Mouse (Mus musculus): ENCODE measurements around the gene Gm17783. TPM values are rescaled to one million over a fixed set of nuclear protein-coding genes. Genes with fewer than 3 reads are reported as not detected.
"Not testable (repeated sequence)": the region's sequence is repeated elsewhere in the genome, so short reads cannot be mapped to it uniquely, and the experiment has no call there.

The Gm17783 gene
- not detected in 2 replicates for polyA plus RNA-seq (2014; fragmentation: Nextera tagmentation; extraction: Ambion mirVana)

- no peaks in the 10 kb centered on the region for H3K36me3 ChIP-seq (ENCODE audit: control insufficient read depth, insufficient read depth, low read length)
- H3K27me3 ChIP-seq (ENCODE audit: control insufficient read depth, insufficient read depth, low read length) = no peaks in the 10 kb centered on the region
- ATAC-seq (ENCODE audit: low FRiP score) (no peak), DNase-seq (ENCODE audit: low spot score) (no peak)
- H3K4me1 ChIP-seq (replicated peaks; ENCODE audit: control insufficient read depth, insufficient read depth, low read length) = no peaks in the 10 kb centered on the region
- H3K9ac ChIP-seq (ENCODE audit: low read depth, low read length) = no peak within 1 kb of the TSS
- WGBS = 85% methylated on average over 4 of the region's 4 CpGs
- H3K4me2 ChIP-seq (replicated peaks; ENCODE audit: low read depth, low read length) = no peak within 1 kb of the TSS
- no peak within 1 kb of the TSS for H3K27ac ChIP-seq (ENCODE audit: low read depth, low read length)
- no peak within 1 kb of the TSS for H3K4me3 ChIP-seq (ENCODE audit: low read depth, low read length)
- H3K9me3 ChIP-seq (ENCODE audit: control insufficient read depth, low read length) = no peaks in the 10 kb centered on the region
Measured at GRCm38 (mm10) chr16:45531950-45532349, at the start of gene Gm17783. Gm17783 (minus strand) TSS chr16:45532050.

DNA sequence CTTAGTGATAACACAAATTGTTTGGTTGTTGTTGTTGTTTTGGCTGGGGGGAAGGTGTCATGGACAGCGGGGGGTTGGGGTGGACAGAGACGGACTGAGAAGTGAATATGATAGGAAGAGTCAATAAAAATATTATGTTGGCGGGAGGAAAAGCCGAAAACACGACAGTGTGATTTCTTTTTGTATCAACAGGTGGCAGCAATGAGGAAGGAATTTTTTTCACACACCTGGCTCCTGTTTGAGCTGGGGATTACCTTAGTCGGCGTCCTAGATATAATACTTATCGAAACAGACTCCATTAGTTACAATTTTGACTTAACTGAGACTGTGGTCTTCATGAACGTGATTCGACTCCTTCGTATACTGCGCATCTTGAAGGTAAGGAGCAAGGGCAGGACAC lies 48.0 kb upstream of the Gm17783 start:
- no peak overlapping the region for H3K27ac ChIP-seq (ENCODE audit: low read depth, low read length)
- H3K9me3 ChIP-seq (ENCODE audit: control insufficient read depth, low read length) = no peaks in the 10 kb centered on the region
- no peaks in the 10 kb centered on the region for H3K27me3 ChIP-seq (ENCODE audit: control insufficient read depth, insufficient read depth, low read length)
- H3K4me3 ChIP-seq (ENCODE audit: low read depth, low read length) = no peak overlapping the region
- DNase-seq (ENCODE audit: low spot score) = no peak
- no peak for ATAC-seq (ENCODE audit: low FRiP score)
- no peak overlapping the region for H3K9ac ChIP-seq (ENCODE audit: low read depth, low read length)
- no peak overlapping the region for H3K4me2 ChIP-seq (replicated peaks; ENCODE audit: low read depth, low read length)
- no peaks in the 10 kb centered on the region for H3K36me3 ChIP-seq (ENCODE audit: control insufficient read depth, insufficient read depth, low read length)
- WGBS = 61% methylated on average over 12 of the region's 12 CpGs
- H3K4me1 ChIP-seq (replicated peaks; ENCODE audit: control insufficient read depth, insufficient read depth, low read length) = no peaks in the 10 kb centered on the region

- no peaks in the 10 kb centered on the region for H3K27me3 ChIP-seq (ENCODE audit: control insufficient read depth, insufficient read depth, low read length)
- H3K36me3 ChIP-seq (ENCODE audit: control insufficient read depth, insufficient read depth, low read length) = no peaks in the 10 kb centered on the region
- H3K4me3 ChIP-seq (ENCODE audit: low read depth, low read length) = no peak overlapping the region
- H3K27ac ChIP-seq (ENCODE audit: low read depth, low read length) = no peak overlapping the region
- no peak overlapping the region for H3K4me2 ChIP-seq (replicated peaks; ENCODE audit: low read depth, low read length)
- H3K4me1 ChIP-seq (replicated peaks; ENCODE audit: control insufficient read depth, insufficient read depth, low read length) = no peaks in the 10 kb centered on the region
- 90% methylated on average over 3 of the region's 3 CpGs for WGBS
- no peaks in the 10 kb centered on the region for H3K9me3 ChIP-seq (ENCODE audit: control insufficient read depth, low read length)
- ATAC-seq (ENCODE audit: low FRiP score) = no peak
- no peak overlapping the region for H3K9ac ChIP-seq (ENCODE audit: low read depth, low read length)
- DNase-seq (ENCODE audit: low spot score) = no peak
Measured at GRCm38 (mm10) chr16:45572307-45572706, 40.5 kb upstream of the Gm17783 start.

DNA sequence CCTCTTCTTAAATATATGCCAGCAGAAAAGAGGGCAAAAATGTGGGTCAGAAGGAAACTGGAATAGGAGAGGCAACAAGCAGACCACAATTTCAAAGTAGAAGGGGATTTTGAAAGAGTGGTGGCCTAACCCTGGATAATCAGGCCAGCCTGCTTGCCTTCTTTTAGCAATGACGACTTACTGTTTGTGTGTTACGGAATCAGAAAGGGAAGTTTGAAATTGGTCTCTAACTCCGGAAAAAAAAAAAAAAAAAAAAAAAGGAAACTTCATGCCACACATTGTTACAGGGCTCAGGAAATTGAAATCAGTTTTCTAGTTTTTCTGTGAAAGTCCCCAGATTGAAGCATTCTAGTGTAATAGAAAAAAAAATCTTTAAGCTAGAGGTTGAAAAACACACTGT lies 29.9 kb upstream of the Gm17783 start:
- Histone ChIP-seq H3K4me2 (replicated peaks; ENCODE audit: low read depth, low read length) (no peak overlapping the region), H3K4me1 (replicated peaks; ENCODE audit: control insufficient read depth, insufficient read depth, low read length) (no peaks in the 10 kb centered on the region), H3K9me3 (ENCODE audit: control insufficient read depth, low read length) (no peaks in the 10 kb centered on the region), H3K36me3 (ENCODE audit: control insufficient read depth, insufficient read depth, low read length) (no peaks in the 10 kb centered on the region), H3K27ac (ENCODE audit: low read depth, low read length) (no peak overlapping the region), H3K4me3 (ENCODE audit: low read depth, low read length) (no peak overlapping the region), H3K9ac (ENCODE audit: low read depth, low read length) (no peak overlapping the region), H3K27me3 (ENCODE audit: control insufficient read depth, insufficient read depth, low read length) (no peaks in the 10 kb centered on the region)
- 72% methylated on average over 3 of the region's 3 CpGs for WGBS
- DNase-seq (ENCODE audit: low spot score) (no peak), ATAC-seq (ENCODE audit: low FRiP score) (no peak)

DNA sequence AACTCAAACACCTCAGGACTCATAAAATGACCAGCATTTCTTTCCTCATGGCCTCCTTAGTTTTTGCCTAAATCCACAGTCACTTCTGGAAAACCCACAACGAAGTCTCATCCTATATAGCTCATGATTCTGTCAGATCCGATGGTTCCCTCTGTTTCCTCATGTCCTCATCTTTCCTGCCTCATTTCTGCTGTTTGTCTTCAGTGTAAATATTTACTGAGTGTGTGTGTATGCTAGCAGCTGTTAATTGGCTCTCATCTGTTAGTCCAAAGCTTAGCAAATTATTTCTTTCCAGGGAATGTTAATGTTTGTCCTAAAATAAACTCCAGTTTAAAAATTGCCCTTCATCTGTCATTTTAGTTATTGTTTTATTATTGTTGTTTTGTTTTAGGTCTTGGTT lies 19.7 kb upstream of the Gm17783 start:
- DNase-seq (ENCODE audit: low spot score) = no peak
- H3K27me3 ChIP-seq (ENCODE audit: control insufficient read depth, insufficient read depth, low read length) = no peaks in the 10 kb centered on the region
- no peak for ATAC-seq (ENCODE audit: low FRiP score)
- no peaks in the 10 kb centered on the region for H3K36me3 ChIP-seq (ENCODE audit: control insufficient read depth, insufficient read depth, low read length)
- no peaks in the 10 kb centered on the region for H3K9me3 ChIP-seq (ENCODE audit: control insufficient read depth, low read length)
- H3K4me3 ChIP-seq (ENCODE audit: low read depth, low read length) = no peak overlapping the region
- H3K4me2 ChIP-seq (replicated peaks; ENCODE audit: low read depth, low read length) = no peak overlapping the region
- H3K27ac ChIP-seq (ENCODE audit: low read depth, low read length) = no peak overlapping the region
- H3K4me1 ChIP-seq (replicated peaks; ENCODE audit: control insufficient read depth, insufficient read depth, low read length) = no peaks in the 10 kb centered on the region
- WGBS = 89% methylated on average over 2 of the region's 2 CpGs
- H3K9ac ChIP-seq (ENCODE audit: low read depth, low read length) = no peak overlapping the region

- Histone ChIP-seq H3K27me3 (ENCODE audit: control insufficient read depth, insufficient read depth, low read length) (no peaks in the 10 kb centered on the region), H3K36me3 (ENCODE audit: control insufficient read depth, insufficient read depth, low read length) (no peaks in the 10 kb centered on the region), H3K9me3 (ENCODE audit: control insufficient read depth, low read length) (no peaks in the 10 kb centered on the region), H3K4me2 (replicated peaks; ENCODE audit: low read depth, low read length) (no peak overlapping the region), H3K9ac (ENCODE audit: low read depth, low read length) (no peak overlapping the region), H3K4me3 (ENCODE audit: low read depth, low read length) (no peak overlapping the region), H3K4me1 (replicated peaks; ENCODE audit: control insufficient read depth, insufficient read depth, low read length) (no peaks in the 10 kb centered on the region), H3K27ac (ENCODE audit: low read depth, low read length) (no peak overlapping the region)
- no peak for DNase-seq (ENCODE audit: low spot score)
- ATAC-seq (ENCODE audit: low FRiP score) = no peak
Measured at GRCm38 (mm10) chr16:45547982-45548381, 16.1 kb upstream of the Gm17783 start.

GRCm38 (mm10) chr16:45544341-45544740 lies 12.5 kb upstream of the Gm17783 start:
- Histone ChIP-seq H3K4me2 (replicated peaks; ENCODE audit: low read depth, low read length) (no peak overlapping the region), H3K9ac (ENCODE audit: low read depth, low read length) (no peak overlapping the region), H3K27me3 (ENCODE audit: control insufficient read depth, insufficient read depth, low read length) (no peaks in the 10 kb centered on the region), H3K27ac (ENCODE audit: low read depth, low read length) (no peak overlapping the region), H3K9me3 (ENCODE audit: control insufficient read depth, low read length) (no peaks in the 10 kb centered on the region), H3K4me3 (ENCODE audit: low read depth, low read length) (no peak overlapping the region), H3K4me1 (replicated peaks; ENCODE audit: control insufficient read depth, insufficient read depth, low read length) (no peaks in the 10 kb centered on the region), H3K36me3 (ENCODE audit: control insufficient read depth, insufficient read depth, low read length) (no peaks in the 10 kb centered on the region)
- DNase-seq (ENCODE audit: low spot score) (no peak), ATAC-seq (ENCODE audit: low FRiP score) (no peak)
- 86% methylated on average over 3 of the region's 3 CpGs for WGBS

GRCm38 (mm10) chr16:45542108-45542507 lies 10.3 kb upstream of the Gm17783 start:
- Histone ChIP-seq H3K36me3 (ENCODE audit: control insufficient read depth, insufficient read depth, low read length) (no peaks in the 10 kb centered on the region), H3K4me2 (replicated peaks; ENCODE audit: low read depth, low read length) (no peak overlapping the region), H3K4me3 (ENCODE audit: low read depth, low read length) (no peak overlapping the region), H3K27ac (ENCODE audit: low read depth, low read length) (no peak overlapping the region), H3K9me3 (ENCODE audit: control insufficient read depth, low read length) (no peaks in the 10 kb centered on the region), H3K9ac (ENCODE audit: low read depth, low read length) (no peak overlapping the region), H3K27me3 (ENCODE audit: control insufficient read depth, insufficient read depth, low read length) (no peaks in the 10 kb centered on the region), H3K4me1 (replicated peaks; ENCODE audit: control insufficient read depth, insufficient read depth, low read length) (no peaks in the 10 kb centered on the region)
- DNase-seq (ENCODE audit: low spot score) (no peak), ATAC-seq (ENCODE audit: low FRiP score) (no peak)

DNA sequence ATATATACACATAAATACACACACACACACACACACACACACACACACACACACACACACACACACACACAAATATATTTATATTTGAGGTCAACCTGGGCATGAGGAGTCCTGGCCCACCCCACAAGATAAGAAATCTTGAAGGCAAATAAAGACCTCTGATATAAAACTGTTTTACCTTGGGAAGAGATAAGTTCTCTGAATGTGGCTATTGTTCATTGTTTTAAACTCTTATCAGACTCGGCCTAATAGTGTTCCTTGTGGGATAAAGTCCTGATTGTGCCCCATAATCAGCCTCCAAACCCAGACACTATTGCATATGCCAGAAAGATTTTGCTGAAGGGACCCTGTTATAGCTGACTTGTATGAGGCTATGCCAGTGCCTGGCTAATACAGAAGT lies 6.5 kb upstream of the Gm17783 start:
- not testable (repeated sequence) for DNase-seq (ENCODE audit: low spot score); H3K27ac ChIP-seq (ENCODE audit: low read depth, low read length); H3K9ac ChIP-seq (ENCODE audit: low read depth, low read length); H3K4me2 ChIP-seq (replicated peaks; ENCODE audit: low read depth, low read length); H3K4me3 ChIP-seq (ENCODE audit: low read depth, low read length); H3K27me3 ChIP-seq (ENCODE audit: control insufficient read depth, insufficient read depth, low read length); H3K4me1 ChIP-seq (replicated peaks; ENCODE audit: control insufficient read depth, insufficient read depth, low read length); H3K9me3 ChIP-seq (ENCODE audit: control insufficient read depth, low read length); H3K36me3 ChIP-seq (ENCODE audit: control insufficient read depth, insufficient read depth, low read length); ATAC-seq (ENCODE audit: low FRiP score)
- WGBS = 86% methylated on average over 1 of the region's 1 CpGs
